Mouse (Mus musculus): ENCODE results near the gene Sarm1.
A peak's percentile ranks its signal among the peaks of the same experiment; 100 is the strongest.
"Not testable (repeated sequence)": the region's sequence is repeated elsewhere in the genome, so short reads cannot be mapped to it uniquely, and the experiment has no call there.

Gene Sarm1

DNA sequence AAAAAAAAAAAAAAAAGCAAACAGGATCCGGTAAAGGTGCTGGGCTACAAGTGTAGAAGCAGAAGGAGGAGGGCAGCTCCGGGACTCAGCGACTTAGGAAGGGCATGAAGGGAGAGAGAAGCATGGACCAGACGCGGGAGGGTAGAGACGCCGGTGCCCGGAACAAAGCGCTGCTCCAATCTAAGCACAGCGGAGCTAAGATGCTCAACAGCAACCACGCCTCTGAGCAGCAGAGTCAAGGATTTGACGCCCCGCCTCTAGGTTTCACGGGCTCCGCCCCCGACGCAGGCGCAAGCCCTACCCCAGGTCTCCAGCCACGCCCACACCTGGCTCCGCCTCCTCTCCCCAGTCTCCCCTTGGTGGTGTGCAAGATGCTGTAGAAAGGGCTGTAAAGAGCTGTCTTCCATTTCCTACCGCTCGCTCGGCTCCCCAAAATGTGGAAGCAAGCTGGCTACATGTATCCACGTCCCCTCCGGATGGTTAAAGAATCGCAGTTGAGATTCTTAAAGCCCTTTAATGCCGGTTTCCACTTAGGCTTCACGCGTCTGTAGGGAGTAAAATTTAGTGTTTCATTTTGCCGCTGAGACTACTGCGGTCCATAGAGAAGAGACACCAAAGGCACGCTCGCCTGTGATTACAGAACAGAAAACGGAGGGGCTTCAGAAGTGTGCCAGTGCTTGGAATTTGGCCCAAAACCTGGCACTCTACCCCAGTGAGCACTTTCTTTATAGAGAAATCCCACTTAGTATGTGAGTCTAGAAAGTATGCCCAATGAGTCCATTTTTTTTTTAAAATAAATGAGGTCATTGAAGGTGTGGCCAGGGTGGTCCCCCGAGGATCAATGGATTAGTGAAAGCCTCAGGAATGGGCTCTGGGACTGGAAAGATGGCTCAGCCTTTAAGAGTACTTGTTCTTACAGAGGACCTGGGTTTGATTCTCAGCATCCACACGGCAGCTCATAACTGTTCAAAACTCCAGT is at the start of gene Sarm1:
TSS of gene Sarm1 (minus strand) at position 211 of the 979 bp plus-strand sequence.
- peak; percentile 93 to 95 for DNase-seq (ENCODE audit: low spot score in 2 of 2)

DNA sequence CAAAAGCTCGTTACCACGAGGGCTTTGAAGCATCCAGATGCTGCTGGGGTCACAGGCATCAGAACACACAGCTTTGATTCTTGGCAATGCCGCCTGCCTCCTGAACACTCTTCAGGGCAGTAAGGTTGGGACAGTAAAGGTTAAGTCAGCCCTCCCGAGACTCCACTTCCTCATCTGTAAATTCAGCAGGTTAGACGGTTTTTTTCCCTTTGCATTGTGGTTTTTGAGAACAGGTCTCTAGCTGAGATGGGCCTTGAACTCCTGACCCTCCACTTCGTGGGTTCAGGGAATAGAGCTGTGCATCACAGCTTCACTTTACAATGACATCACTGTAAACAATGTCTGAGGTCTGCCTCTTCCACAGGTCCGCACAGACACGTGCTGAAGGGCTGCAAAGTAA is 47.6 kb upstream of the Sarm1 start:
- DNase-seq (ENCODE audit: low spot score in 2 of 2), result no peak

DNA sequence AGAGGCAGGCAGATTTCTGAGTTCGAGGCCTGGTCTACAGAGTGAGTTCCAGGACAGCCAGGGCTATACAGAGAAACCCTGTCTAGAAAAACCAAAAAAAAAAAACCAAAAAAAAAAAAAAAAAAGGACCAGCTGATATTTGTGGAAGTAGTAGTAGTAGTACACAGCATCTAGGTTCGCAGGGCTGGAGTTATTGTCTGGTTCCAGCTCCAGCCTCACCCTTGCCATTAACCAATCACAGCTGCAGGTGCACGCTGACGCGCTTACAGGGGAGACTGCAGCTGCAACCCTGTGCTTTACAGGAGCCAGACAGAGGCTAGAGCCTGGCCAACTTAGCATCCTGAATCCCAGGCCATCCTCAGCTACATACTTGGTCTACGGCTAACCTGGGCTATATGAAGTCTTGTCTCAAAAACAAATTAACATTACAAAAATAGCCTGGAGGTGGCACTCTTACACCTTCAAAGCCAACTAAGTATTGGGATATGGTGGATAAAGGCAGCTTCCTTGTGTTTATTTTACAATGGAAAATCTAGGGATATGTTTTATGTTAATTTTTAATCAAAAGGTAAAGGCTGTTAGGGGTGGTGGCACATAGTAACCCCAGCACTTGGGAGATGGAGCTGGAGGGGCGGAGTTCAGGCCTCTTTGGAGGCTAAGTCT is 47.0 kb upstream of the Sarm1 start:
- DNase-seq (ENCODE audit: low spot score in 2 of 2), result no peak

DNA sequence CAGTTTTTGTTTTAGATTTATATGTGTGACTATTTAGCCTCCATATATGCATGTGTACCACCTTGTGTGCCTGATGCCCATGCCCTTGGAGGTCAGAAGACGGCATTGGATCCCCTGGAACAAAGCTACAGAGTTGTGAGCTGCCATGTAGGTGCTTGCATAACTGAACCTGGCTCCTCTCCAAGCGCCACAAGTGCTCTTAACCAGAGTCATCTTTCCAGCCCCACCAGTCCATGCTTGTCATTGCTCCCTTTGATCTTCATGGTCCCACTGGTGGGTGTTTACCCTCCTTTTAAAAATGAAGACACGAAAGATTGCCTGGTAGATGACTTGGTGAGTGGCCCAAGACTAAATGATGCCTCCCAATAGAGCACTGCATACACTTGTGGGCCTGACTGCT is 42.8 kb upstream of the Sarm1 start:
- no peak for DNase-seq (ENCODE audit: low spot score in 2 of 2)

DNA sequence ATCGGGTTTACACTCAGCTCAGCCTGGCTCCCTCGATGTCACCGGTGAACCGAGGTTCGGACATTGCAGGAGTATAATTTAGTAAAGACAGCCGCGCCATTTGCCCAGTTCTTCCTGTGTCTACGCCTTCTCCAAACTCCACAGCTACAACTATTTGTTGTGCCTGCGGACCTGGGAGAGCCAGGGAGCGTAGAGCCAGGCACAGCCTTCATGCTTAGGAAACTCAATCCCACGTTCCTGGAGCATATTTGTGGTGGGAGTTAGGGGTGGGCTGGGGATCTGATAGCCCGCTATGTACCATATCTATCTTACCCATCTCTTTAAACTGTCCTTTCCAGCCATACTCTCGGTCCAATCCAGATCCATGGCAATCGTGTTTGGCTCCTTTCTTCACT is 39.1 kb upstream of the Sarm1 start:
- DNase-seq (ENCODE audit: low spot score in 2 of 2), result no peak

DNA sequence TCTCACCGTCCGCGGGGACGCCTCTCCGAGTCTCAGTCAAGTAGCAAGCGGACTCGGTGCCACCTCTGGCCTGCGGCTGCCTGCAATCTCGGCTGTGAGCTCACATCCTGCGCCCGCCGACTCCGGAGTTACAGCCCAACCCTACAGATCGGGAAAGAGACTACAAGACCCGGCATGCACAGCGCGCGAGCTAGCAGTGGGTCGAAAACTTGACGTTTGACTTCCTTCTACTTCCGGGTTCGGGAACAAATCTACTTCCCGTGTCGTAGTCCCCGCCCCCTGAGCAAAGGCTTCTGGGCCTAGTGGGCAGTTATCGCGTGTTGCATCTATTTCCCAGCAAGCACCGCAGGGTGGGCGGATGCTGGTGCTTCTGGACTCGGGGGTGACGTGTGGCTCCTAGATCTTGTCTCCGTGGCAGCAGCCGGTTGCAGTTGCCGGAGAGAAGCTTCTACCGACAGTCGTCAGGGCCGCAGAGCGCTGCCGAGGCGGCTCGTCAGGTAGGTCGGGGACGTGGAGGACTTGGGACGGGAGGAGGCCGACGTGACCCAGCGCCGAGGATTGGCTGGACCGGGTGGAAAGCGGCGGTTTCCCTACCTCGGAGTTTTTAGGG is 38.6 kb upstream of the Sarm1 start, which contains the start of the genes Tnfaip1 and Ift20:
TSS of gene Tnfaip1 (minus strand) at position 253 of the 610 bp plus-strand sequence.
TSS of gene Ift20 (plus strand) at position 282 of the 610 bp plus-strand sequence.
- DNase-seq (ENCODE audit: low spot score in 2 of 2), result peak; percentile 99

DNA sequence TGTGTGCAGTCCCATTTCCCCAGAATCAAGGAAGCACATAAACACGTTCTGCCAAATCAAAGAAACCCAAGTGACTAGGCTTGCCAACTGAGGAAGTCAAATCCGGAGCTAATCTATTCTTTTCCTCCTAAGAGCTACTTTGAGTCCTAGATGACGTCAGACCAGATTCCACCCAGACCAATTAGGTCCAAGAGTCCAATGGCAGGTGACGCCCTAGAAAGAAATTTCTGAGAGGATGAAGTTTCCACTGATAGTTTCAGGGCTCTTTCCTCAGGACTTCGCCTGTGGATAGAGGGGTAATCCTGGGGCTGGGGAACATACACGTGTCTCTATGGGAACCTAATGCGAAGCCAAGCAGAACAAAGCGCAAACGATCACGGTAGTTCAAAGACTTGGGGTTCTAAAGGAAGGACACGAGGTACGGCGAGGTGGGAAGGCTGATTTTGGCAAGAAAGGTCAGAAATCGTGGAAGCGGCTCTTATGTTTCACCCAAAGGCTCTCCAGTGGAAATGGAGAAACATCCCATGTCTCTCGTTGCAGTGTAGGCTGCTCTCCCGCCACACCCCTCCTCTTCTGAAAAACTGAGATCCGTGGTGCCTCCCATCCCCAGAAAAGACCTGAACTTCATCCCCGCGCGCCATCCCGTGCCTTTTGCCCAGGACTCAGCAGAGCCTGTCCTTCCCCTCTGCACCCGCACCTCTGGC is 38.0 kb upstream of the Sarm1 start:
- no peak for DNase-seq (ENCODE audit: low spot score in 2 of 2)

DNA sequence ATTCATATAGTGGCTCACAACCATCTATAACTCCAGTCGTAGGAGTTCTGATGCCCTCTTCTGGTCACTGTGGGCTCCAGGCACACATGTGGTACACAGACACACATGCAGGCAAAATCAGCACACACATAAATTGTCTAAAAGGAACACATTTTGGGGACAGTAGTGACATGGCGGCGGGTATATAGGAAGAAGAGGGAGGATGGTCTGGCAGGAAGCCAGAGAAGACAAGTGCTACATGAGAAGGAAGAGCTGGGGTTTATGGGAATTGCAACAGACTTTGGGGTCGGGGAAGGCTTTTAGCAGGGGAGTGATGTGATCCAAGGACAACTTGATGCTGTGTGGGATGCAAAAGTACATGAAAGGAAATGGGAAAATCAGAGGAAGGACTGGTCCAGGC is 37.0 kb upstream of the Sarm1 start:
- no peak for DNase-seq (ENCODE audit: low spot score in 2 of 2)

DNA sequence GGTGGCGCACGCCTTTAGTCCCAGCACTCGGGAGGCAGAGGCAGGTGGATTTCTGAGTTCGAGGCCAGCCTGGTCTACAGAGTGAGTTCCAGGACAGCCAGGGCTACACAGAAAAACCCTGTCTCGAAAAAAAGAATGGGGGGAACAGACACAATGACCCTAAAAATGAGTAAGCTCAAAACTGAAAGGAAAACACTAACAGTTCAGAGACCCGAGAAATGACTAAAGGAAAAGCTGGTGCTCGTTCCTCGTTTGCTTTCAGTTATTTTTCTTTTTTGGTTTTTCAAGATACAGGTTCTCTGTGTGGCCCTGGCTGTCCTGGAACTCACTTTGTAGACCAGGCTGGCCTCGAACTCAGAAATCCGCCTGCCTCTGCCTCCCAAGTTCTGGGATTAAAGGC is 34.0 kb upstream of the Sarm1 start:
- DNase-seq (ENCODE audit: low spot score in 2 of 2), result not testable (repeated sequence)

DNA sequence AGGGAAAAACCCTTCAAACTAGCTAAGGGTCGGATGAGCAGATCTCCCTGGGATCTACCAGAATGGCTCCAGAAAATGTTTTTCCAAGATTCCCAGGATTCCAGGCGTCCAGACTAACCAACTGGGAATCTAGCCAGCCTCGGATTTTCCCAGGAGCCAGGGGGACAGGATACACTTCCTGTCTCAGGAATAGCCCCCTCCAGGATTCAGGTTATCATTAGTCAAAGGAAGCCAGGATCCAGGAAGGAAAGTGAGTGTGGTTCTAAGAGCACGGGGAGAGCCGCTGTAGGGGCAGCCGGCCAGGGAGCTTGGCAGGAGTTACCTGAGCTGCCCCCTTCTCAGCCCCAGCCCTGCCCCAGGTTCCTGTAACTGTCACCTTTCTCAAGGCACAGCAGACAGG is 33.5 kb upstream of the Sarm1 start:
- DNase-seq (ENCODE audit: low spot score in 2 of 2), result no peak

DNA sequence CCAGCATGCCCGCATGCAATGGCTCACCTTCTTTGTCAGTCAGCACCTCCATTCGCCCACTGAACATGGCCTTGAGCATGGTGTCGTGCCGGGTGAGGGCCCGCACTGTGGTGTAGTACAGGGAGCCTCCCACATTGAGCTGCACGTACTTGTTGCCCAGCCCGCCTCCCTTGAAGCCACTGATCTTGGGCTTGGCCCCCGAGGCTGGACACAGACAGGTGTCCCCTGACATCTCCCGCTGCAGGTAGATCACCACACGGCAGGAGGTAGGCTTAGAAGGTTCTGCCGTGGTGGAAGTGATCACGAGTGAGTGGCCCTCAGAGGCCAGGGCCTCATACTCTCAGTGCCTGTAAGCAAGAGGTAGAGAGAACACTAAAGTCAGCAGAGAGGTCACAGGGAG is 32.4 kb upstream of the Sarm1 start:
- DNase-seq (ENCODE audit: low spot score in 2 of 2), result no peak

DNA sequence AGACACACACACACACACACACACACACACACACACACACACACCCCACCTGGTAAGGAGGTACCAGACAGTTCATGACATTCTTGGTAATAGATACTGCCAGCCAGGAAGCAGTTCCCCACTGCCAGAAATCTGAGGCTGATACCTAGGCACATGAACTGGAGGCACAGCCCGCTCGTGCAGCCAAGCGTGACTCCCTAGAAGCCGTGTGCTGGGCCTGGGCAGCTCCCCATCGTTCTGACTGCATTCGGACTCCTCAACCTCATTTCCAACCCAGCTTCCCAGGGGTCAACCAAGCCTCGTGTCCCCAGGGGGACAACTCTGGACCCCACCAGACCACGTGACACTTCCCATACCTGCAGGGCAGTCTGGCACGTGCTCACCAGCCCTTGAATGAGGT is 31.2 kb upstream of the Sarm1 start:
- no peak for DNase-seq (ENCODE audit: low spot score in 2 of 2)

DNA sequence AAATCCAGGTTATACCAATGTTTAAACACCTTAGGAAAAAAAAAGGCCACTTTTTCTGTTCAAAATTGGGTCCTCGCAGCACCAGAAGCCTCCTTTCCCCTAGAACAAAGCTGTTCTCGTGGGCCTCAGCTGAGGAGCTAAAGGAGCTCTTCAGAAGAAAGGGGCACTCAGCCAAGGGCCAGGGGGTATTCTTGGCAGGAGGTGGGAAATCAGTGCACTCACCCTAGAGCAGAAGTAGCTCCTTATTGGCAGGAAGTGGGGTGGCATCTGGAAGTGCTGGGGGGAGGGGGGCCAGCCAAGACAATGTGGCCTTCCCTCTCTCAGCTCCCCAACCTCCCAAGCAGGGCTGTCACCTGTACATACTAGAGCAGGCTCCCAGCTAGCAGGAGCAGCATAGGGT is 27.3 kb upstream of the Sarm1 start:
- DNase-seq (ENCODE audit: low spot score in 2 of 2), result no peak

DNA sequence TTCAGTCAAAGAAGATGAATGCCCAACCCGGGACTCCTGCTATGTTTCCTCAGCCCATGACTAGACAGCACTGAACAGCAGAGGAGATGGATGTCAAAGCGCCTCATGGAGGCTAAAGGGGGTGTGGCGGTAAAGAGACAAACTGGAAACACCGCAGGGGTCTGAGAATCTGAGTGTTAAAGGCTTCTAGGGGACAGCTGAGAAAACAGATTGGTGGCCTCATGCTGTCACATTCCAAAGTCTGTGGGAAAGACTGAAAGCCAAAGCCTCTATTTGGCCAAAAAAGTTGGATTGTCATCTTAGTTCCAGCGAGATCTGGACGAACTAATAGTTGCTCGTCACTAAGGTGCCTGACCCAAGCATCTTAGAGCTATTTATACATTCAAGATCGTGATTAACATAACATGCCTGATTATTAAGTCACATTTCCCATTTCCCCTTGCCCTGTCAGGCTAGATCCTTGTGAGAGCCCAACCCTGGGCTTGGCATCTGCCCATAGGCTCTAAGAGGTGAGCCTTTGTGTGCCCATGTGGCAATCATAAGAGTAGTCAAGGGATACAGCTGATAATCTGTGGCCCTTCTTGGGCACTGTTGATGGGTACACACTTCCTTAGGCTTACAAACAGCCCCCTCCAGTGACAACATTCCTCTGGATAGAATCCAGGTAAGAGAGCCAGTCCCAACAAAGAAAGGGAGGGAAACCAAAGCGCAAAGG is 25.8 kb upstream of the Sarm1 start:
- no peak for DNase-seq (ENCODE audit: low spot score in 2 of 2)

DNA sequence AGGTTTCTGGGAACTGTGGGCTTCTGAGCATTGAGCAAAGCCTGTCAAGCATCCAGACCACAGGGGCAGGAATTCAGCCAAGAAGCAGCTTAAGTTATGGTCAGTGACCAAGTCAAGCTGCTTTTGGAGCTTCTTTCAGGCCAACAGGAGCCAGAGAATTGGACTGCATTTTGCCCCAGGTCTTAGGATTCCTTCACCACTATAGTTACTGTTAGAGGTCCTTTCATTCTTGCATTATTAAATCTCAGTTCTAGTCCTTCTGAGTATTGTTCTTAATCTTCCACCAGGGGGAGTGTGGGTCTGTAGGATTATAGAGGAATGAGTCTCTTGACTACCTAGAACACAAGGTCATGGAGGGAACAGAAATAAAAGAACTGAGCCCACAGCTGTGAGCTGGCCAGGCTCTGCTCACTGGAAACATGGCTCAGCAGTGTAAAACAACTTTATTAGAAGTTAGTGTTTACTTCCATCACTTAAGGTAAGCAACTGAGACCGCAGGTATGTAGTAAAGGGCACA is 25.0 kb upstream of the Sarm1 start:
- no peak for DNase-seq (ENCODE audit: low spot score in 2 of 2)

DNA sequence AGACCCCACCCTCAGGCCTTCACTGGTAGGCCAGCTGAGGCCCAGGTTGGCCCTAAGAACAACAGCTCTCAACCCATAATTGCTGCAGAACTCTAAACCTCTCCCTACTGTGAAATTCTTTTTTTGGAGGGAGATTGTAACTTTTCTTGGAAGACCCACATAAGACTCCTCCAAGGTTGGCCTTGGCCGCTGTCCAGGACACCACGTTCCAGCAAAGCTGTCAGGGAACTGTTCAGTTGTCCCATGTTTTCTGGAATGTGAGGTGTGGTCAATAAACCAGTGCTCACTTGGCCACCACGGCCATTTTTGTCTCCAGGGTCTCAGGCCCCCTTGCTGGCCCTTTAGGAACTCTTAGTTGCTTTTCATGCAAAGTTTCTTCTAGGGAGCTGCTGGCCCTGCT is 24.3 kb upstream of the Sarm1 start:
- DNase-seq (ENCODE audit: low spot score in 2 of 2), result no peak

DNA sequence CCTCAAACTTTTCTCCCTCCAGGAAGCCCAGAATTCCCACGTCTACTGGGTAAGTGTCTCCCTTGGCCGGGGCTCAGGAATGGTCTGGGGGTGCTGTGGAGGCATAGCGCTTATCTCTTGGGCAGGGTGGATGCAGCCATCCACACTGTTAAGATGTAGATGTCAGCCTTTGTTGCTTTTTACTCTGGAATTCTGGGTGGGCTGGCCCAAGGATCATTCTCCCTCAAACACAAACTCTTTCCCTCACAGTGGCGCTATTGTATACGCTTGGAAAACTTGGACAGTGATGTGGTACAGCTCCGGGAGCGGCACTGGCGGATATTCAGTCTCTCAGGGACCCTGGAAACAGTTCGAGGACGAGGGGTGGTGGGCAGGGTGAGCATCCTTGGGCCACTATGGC is 21.4 kb upstream of the Sarm1 start:
- no peak for DNase-seq (ENCODE audit: low spot score in 2 of 2)

DNA sequence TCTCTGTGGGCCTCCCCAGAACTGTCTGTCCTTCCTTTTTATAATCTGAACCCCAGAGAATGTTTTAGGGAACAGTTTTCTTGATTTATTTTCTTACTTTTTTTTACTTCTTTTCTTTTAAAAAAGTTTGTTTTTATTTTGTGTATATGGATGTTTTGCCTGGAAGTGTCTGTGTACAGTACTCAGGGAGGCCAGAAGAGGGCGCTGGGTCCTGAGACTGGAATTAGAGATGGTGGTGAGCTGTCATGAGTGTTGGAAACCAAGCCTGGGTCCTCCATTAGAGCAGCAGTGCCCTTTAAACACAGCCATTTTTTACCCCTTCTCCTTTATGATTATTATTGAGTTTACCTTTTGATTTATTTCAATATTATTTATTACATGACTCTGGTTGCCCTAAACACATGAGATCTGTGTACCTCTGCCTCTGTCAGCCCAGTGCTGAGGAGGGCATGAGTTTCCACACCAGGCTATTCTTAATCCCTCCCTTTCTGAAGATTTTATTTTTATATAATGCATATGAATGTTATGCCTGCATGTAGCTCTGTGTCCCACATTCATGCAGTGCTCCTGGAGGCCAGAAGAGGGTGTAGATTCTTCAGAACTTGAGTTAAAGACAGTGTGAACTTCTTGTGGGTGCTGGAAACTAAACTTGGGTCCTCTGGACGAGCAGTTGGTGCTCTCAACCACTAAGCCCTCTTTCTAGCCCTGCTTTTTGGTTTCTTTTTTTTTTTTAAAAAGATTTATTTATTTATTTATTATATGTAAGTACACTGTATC is 18.2 kb upstream of the Sarm1 start:
- DNase-seq (ENCODE audit: low spot score in 2 of 2), result no peak

DNA sequence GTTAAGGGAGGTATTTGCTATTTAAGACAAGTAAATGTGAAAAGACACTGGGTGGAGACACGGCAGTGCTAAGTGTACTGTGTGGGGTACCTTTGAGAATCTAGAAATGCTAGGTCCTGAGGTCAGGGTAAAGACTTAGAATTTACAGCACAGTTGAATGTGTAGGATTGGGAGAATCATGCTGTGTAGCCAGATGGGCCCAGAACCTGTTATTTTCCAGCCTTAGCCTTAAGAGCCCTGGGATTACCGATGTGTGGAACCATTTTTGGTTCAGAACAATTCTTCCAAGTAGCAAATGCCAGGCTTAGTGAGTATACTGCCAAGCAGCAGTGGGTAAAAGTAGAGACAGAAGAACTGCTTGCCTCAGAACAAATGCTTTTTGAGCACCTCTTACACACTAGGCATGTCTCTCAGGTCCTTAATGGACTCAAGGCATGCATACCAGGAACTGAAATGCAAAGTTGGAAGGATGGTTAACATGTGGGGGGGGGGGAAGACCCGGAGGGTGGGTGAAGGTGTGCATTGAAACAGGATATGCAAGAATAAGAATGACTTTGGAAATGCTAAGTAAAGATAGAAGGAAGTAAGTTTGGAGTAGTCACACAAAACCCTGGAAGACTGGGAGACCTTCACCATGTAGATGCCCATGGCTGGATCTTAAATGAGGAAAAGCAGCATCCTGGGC is 15.7 kb upstream of the Sarm1 start:
- DNase-seq (ENCODE audit: low spot score in 2 of 2), result no peak

Measured in right cerebral cortex, postnatal 36 days (tissue).